Mouse (Mus musculus) kidney, postnatal 4 days (tissue): Measurements from ENCODE around the gene Phf19.

Experiments
- DNase-seq, 2 experiments: peaks; one replicate each; pipeline ENCODE4 v3.0.0; 2021; ENCODE audit warnings: mixed read lengths in 2 of 2

The Phf19 gene

DNA sequence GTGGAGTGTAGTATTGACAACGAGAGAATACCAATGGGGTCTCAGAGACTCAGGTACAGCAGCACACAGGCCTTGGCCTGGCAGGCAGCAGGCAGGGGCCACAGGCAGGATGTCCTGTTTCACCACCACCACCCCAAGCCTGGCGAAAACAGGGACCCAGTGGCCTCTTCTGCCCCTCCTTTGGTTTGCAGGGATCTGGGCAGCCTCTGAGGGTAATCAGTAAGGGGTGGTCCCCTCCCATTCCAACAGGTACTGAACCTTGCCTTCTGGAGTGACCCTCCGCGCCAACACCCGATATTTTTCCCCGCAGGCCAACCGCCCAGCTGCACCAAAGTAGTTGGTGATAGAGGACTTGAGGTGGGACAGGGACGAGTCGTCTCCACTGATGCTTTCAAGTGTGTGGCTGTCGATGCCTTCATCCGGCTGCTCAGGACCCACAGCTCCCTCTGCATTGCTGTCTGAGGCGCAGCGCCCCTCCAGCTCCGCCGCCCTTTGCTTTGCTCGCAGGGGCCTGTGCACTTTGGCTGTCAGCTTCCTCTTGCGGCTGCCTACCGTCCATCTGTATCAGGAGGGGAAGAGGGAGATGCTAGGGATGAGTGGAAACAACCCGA lies 18.2 kb downstream of the Phf19 start:
- no peak for DNase-seq

DNA sequence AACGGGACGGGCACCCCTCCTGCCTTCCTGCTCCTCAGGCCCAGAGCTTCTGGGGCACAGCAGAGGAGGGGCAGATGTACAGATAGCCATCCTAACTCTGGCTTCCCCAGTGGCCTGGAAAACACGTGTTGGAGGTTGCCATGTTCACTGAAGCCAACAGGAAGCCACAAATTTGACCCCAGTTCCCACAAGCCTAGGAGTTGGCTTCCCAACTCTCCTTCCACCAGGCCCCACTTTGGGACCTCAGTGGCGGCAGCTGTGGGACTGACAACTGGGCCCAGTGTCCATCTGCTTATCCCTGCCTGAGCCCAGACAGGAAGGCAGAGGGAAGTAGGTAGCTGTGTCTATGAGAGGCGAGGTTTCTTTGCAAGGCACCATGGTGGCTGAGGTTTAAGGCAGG lies 19.9 kb downstream of the Phf19 start:
- no peak for DNase-seq

DNA sequence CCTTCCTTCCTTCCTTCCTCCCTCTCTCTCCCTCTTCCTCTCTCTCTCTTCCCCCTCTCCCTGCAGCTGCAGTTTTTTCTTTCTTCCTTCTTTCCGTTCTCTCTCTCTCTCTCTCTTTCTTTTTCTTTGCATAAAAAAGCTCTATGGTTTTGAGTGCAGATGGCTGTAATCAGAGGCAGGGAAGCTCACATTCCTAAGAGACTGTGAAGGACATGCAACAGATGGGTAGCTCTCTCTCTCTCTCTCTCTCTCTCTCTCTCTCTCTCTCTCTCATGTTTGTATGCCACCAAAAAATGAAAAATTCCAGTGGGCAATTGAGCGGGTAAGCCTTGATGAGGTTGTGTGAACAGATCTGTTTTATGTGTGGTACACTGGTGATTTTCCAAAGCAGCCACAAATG lies 29.6 kb downstream of the Phf19 start:
- DNase-seq = no peak

- no peak for DNase-seq
Observed at GRCm38 (mm10) chr2:34883190-34883589, 30.6 kb downstream of the Phf19 start.

- DNase-seq = no peak
Observed at GRCm38 (mm10) chr2:34882757-34883156, 31.1 kb downstream of the Phf19 start.

- DNase-seq = no peak
Observed at GRCm38 (mm10) chr2:34880054-34880453, 33.8 kb downstream of the Phf19 start.

DNA sequence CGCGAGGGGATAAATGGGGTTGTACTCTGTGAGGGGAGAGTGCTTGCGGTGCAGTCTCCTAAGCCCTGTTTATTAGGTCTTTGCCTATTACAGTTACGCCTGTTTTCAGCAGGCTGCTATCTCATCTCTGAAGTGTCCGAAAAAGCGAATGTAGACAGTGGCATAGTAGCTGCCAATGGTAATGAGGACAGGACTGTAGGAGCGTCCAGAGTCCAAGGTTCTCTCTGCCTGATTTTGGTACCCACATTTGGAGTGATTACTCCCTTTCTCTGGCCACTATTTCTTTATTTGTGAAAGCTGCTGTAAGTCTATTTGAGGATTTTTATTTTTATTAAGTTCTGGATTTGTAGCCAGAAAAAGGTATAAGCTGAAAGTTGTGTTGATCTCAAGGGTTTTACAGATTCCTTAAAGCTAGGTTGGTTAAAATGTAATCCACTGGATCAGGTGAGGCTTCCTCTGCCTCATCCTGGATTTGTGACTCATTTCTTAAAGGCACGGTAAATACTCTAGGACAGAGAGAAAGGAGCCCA lies 38.9 kb downstream of the Phf19 start, which contains the start of gene Psmd5:
Gene Psmd5 (minus strand): TSS at position 153 of the 530 bp plus-strand sequence.
- peak in 1 of 2 experiments; percentile 38 for DNase-seq

- DNase-seq = peak; percentile 58 to 76
Observed at GRCm38 (mm10) chr2:34874271-34874670, 39.6 kb downstream of the Phf19 start, which contains the start of gene Cutal. TSS of gene Cutal (plus strand) at chr2:34874396.

DNA sequence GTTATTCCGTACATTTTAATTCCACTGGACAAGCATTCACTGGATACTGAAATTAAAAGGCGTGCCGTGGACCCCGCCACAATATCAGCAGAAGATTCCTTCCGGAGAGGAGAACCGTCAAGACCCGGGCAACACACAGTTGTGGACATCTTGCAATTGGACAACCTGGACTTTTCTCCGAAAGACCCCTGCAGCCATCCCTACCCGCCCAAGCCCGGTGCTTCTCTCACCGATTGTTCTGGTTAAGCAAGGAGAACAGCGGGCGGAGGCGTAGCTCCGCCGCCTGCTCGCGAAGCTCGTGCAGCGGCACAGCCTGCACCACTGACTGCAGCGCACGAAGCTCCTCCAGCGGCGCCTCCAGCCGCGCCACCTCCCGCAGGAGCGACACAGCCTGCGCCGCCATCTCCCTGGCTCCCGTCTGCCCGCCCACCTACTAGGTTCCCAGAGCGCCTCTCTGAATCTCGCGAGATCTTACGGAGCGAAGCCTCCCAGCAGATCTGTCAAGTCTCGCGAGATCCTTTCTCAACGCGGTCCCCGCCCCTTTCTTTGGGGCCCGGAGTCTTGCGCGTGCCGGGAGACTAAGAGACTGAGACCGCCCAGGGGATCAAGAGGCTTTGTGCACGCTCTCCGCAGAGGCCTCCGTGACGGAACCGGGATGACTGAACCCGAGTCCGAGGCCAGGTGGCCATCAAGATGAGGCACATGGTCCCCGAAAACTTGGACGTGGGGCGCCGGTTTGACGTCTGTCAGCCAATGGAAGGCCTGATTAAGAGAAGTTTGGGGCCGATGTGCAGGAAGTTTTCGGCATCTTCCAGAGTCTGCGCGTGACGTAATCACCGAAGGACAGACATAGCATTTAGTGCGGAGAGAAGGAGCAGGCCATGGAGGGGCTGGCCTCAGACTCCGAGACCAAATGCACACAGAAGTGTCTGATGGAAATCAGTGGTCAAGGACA lies 43.0 kb downstream of the Phf19 start:
- peak; percentile 93 to 96 for DNase-seq

DNA sequence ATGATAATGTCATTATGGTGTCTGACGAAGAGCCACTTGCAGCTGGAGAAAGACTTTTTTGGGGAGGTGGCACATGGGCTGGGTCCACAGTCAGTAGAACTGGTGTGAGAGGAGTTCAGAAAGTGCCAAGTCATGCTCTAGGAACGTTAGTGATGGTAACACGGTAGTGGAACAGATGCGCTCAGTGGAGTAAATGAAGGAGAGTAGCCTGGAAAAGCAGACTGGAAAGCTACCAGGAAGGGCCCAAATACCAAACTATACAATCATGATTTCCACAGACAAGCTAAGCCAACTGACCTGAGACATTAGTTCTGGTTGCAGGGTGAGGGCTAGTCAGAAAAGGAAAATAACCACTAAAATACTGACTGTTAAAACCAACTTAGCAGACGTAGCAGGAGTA lies 44.1 kb downstream of the Phf19 start:
- DNase-seq = no peak

DNA sequence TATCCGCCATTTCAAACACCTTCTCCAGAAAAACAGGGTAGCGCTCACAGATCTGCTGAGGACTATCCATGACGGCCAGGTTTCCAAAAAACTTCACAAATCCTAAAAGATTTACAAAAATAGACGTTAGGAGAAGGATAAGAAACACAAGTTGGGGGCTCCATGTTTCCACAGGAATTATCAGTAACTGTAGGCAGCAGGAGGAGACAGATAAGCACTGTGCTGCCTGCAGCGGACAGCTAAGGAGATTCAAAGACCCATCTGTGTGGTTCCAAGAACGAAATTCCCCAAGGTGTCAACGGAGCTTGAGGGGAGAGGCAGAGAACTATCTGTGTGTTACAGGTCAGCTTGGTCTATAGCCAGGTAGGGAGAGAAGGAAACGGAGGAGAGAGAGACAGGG lies 56.1 kb downstream of the Phf19 start:
- DNase-seq = no peak

GRCm38 (mm10) chr2:34855265-34855664 lies 58.6 kb downstream of the Phf19 start:
- peak; percentile 15 to 21 for DNase-seq

DNA sequence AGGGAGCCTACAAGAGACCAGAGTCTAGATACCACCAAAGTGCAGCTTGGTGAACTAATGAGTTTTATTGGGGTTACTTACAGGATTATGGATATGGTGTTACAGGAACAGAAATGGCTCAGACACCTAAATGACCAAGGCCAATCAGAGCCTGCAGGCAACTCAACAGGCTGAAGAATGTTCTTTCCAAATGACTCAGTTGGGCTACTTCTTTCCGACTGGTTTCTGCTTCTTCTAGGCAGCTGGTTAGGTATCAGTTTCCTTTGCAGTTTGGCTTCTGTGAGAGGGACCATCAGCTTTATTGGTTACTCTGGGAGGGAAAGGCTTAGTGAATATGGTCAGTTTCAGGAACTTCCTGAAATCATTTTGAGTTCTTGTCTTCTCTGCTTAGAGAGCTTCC lies 66.1 kb downstream of the Phf19 start:
- DNase-seq = no peak
